Mouse (Mus musculus) thymus, adult 2 months (tissue): Measurements from ENCODE around the gene Dmbx1.

Experiments
- CTCF ChIP-seq: fragments of 200-500 bp; IDR thresholded peaks from 2 replicates; pipeline ENCODE4 v1.5.1; 2012; ENCODE audit warnings: mild to moderate bottlenecking, control low read depth, low read length, moderate library complexity, borderline replicate concordance; ENCODE audit not compliant: control insufficient read depth, poor library complexity, insufficient read depth; ENCODE audit errors: extremely low read depth
- POLR2A ChIP-seq: fragments of 200-500 bp; IDR thresholded peaks from 2 replicates; pipeline ENCODE4 v1.6.1; 2012; ENCODE audit warnings: mild to moderate bottlenecking, low read length, control low read depth, moderate library complexity; ENCODE audit not compliant: control insufficient read depth, poor library complexity, insufficient read depth; ENCODE audit errors: extremely low read depth

GRCm38 (mm10) chr4:115941242-115941820, 1.6 kb upstream of the Dmbx1 start:
- TF ChIP-seq CTCF (no peak), POLR2A (no peak)
